Mouse (Mus musculus) hindbrain, postnatal 0 days (tissue): ENCODE results near the gene Phf19. TPM values are rescaled to one million over a fixed set of nuclear protein-coding genes. Genes with fewer than 3 reads are reported as not detected.
A peak's percentile ranks its signal among the peaks of the same experiment; 100 is the strongest.

Experiments
- ATAC-seq: fragments of 200-750 bp; cut with Nextera tagmentation; 2 replicates; pipeline ENCODE4 v1.8.0; 2017; ENCODE audit warnings: mild to moderate bottlenecking, moderate TSS enrichment, moderate library complexity
- DNase-seq: peaks from one replicate; pipeline ENCODE4 v3.0.0-alpha.2; 2015; ENCODE audit warnings: low spot score
- H3K27ac ChIP-seq: fragments of 300-500 bp; sonication (generic); 2 replicates; pipeline ENCODE4 v1.5.1; 2014; ENCODE audit warnings: mild to moderate bottlenecking
- H3K27me3 ChIP-seq: fragments of 300-500 bp; sonication (generic); 2 replicates; pipeline ENCODE4 v1.6.1; 2014; ENCODE audit warnings: low read length, mixed read lengths; ENCODE audit not compliant: insufficient read depth
- H3K36me3 ChIP-seq: fragments of 300-500 bp; sonication (generic); 2 replicates; pipeline ENCODE4 v1.6.1; 2014; ENCODE audit warnings: low read length, mixed read lengths; ENCODE audit not compliant: insufficient read depth
- H3K4me1 ChIP-seq: fragments of 300-500 bp; sonication (generic); 2 replicates; pipeline ENCODE4 v1.6.1; 2014; ENCODE audit warnings: antibody characterized with exemption, low read length, mixed read lengths; ENCODE audit not compliant: insufficient read depth
- H3K4me2 ChIP-seq: fragments of 300-500 bp; sonication (generic); 2 replicates; pipeline ENCODE4 v1.6.1; 2014; ENCODE audit warnings: low read depth, mild to moderate bottlenecking, low read length, moderate library complexity, mixed read lengths
- H3K4me3 ChIP-seq: fragments of 300-500 bp; sonication (generic); 2 replicates; pipeline ENCODE4 v1.5.1; 2014; ENCODE audit warnings: low read length
- H3K9ac ChIP-seq: fragments of 300-500 bp; sonication (generic); replicated peaks from 2 replicates; pipeline ENCODE4 v1.6.1; 2014; ENCODE audit warnings: mild to moderate bottlenecking, low read length, moderate library complexity, mixed read lengths
- H3K9me3 ChIP-seq: fragments of 300-500 bp; sonication (generic); 2 replicates; pipeline ENCODE4 v1.6.1; 2016; ENCODE audit warnings: low read length, mixed read lengths
- CTCF ChIP-seq: IDR thresholded peaks from 2 replicates; pipeline ENCODE4 v1.5.1; 2016; ENCODE audit warnings: antibody characterized with exemption, control low read depth, low read depth
- WGBS: fragments of 180-500 bp; shearing (Covaris S2); extraction: QIAGEN DNeasy Blood & Tissue Kit; methylation state at CpG from one replicate; pipeline ENCODE4 v1.1.7; 2014; 5-methylcytosine and 5-hydroxymethylcytosine counted together
- polyA plus RNA-seq: library from polyadenylated mRNA; unstranded; fragments of >200 nt; fragmentation: Nextera tagmentation; extraction: Ambion mirVana; gene quantifications from 2 replicates; pipeline ENCODE4 v1.2.1, GENCODE M21; 2015
- total RNA-seq: library from RNA; depleted of rRNA; stranded (reverse); fragments of >200 nt; gene quantifications from 2 replicates; pipeline ENCODE4 v1.2.3, GENCODE M21; 2014

Phf19 gene
- total and polyA plus RNA-seq, 2 experiments from 2014 or later = 1.3 to 2.5 TPM

GRCm38 (mm10) chr2:34941061-34941675, 27.3 kb upstream of the Phf19 start:
- peaks cover 13% of the 10 kb centered on the region for H3K4me1 ChIP-seq
- no peak overlapping the region for H3K27ac ChIP-seq
- DNase-seq = no peak
- H3K9me3 ChIP-seq = no peaks in the 10 kb centered on the region
- no peak overlapping the region for H3K4me2 ChIP-seq
- ATAC-seq = no peak
- 66% methylated on average over 11 of the region's 11 CpGs for WGBS
- H3K27me3 ChIP-seq = no peaks in the 10 kb centered on the region
- H3K9ac ChIP-seq = no peak overlapping the region
- TF ChIP-seq CTCF = no peak
- no peaks in the 10 kb centered on the region for H3K36me3 ChIP-seq
- H3K4me3 ChIP-seq = no peak overlapping the region

DNA sequence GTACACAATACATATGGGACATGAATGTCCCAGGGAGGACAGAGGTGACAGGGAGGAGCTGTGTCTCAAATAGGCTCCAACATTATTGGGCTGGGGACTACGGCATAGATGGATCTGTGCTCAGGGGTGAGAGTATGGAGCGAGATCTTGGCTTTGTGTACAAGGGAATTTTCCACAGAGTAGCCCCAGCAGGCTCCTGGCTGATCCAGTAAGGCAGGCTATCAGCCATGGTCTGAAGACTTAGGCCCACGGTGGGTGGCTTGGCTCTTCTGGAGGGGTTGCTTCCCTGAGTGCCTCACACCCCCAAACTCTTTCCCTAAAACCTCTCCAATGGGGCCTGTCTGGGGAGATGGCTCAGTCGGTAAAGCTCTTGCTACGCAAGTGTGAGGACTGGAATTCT, 26.4 kb upstream of the Phf19 start:
- no peak for ATAC-seq
- Histone ChIP-seq H3K4me2 (no peak overlapping the region), H3K4me1 (peaks cover 13% of the 10 kb centered on the region), H3K9ac (no peak overlapping the region), H3K9me3 (no peaks in the 10 kb centered on the region), H3K27ac (no peak overlapping the region), H3K27me3 (no peaks in the 10 kb centered on the region), H3K36me3 (no peaks in the 10 kb centered on the region), H3K4me3 (no peak overlapping the region)
- no peak for TF ChIP-seq CTCF
- peak; percentile 17 for DNase-seq
- WGBS = 54% methylated on average over 5 of the region's 5 CpGs

GRCm38 (mm10) chr2:34938269-34939208, 24.7 kb upstream of the Phf19 start:
- Histone ChIP-seq H3K36me3 (no peaks in the 10 kb centered on the region), H3K4me2 (no peak overlapping the region), H3K27me3 (no peaks in the 10 kb centered on the region), H3K9ac (no peak overlapping the region), H3K4me3 (no peak overlapping the region), H3K4me1 (peaks cover 13% of the 10 kb centered on the region), H3K27ac (peak overlapping the region; percentile 38; the same call in 1 of the 2 replicates), H3K9me3 (no peaks in the 10 kb centered on the region)
- DNase-seq (peak; percentile 51), ATAC-seq (0 out of 2 replicates have a peak, but pooled peaks have one; percentile 35)
- no peak for TF ChIP-seq CTCF
- 49% methylated on average over 8 of the region's 8 CpGs for WGBS

DNA sequence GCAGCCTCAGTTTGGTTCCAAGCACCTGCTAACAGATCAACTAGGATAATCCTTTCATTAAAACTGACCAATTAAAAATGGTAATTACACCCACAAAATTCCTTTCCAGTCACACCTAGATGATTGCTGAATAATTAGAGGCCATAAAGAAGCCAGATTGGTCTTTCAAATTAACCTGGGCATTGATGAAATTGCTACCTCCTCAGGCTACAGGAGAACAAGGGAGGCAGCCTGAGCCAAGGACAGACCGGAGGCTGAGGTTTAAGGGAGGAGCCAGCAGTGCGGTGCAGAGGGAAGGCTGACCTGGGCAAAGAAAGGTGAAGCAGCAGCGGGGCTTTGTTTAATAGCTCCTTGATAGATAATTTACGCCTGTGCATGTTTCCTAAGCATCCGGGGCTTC, 23.6 kb upstream of the Phf19 start:
- DNase-seq (no peak), ATAC-seq (0 out of 2 replicates have a peak, but pooled peaks have one; percentile 27)
- no peak for TF ChIP-seq CTCF
- Histone ChIP-seq H3K36me3 (no peaks in the 10 kb centered on the region), H3K4me1 (peaks cover 13% of the 10 kb centered on the region), H3K4me2 (no peak overlapping the region), H3K27me3 (no peaks in the 10 kb centered on the region), H3K27ac (peak overlapping the region; percentile 38; the same call in 1 of the 2 replicates), H3K9me3 (no peaks in the 10 kb centered on the region), H3K4me3 (no peak overlapping the region), H3K9ac (no peak overlapping the region)
- WGBS = 50% methylated on average over 5 of the region's 5 CpGs

DNA sequence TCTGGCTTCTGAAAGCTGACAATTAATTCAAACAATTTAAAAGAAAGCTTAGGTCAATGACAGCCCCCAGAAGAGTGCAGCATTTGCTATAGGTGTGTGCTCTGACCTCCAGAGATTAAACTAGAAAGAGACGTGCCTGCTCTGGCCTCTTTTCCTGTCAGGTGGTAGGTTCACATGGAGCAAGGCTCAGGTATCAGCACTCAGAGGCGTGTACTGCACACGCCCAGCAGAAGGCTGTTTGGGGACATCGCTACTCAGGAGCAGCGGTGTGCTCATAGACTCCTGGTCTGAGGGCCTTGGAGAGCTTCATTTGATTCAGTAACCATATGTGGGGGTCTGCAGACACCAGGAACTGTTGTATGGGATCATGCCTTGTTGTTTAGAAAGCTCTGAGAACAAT, 13.5 kb upstream of the Phf19 start:
- Histone ChIP-seq H3K9ac (no peak overlapping the region), H3K9me3 (no peaks in the 10 kb centered on the region), H3K4me1 (no peaks in the 10 kb centered on the region), H3K4me2 (no peak overlapping the region), H3K36me3 (no peaks in the 10 kb centered on the region), H3K4me3 (no peak overlapping the region), H3K27ac (no peak overlapping the region), H3K27me3 (no peaks in the 10 kb centered on the region)
- WGBS = 74% methylated on average over 5 of the region's 5 CpGs
- no peak for ATAC-seq
- TF ChIP-seq CTCF = no peak
- no peak for DNase-seq

DNA sequence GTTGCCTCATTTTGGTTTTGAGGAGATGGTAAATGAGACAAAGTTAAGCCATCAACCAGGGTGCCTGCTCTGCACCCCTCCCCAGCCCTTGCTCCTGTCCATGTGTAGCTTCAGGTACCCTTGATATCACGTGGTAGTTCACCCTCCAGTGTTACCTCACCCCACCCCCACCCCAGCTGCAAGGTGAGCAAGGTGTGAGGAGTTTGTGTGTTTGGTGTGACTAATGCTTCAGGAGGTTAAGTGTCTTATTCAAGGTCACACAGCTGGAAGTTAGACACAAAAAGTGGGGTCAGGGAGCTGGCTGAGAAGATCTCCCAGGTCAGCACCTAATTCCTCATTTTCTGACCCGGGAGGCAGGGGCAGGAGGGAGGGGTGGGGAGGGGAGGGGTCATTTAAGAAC, 8.9 kb upstream of the Phf19 start:
- no peak for TF ChIP-seq CTCF
- no peak overlapping the region for H3K27ac ChIP-seq
- DNase-seq (no peak), ATAC-seq (no peak)
- WGBS = 40% methylated on average over 2 of the region's 2 CpGs
- H3K4me1 ChIP-seq = no peaks in the 10 kb centered on the region
- H3K9me3 ChIP-seq = no peaks in the 10 kb centered on the region
- no peaks in the 10 kb centered on the region for H3K36me3 ChIP-seq
- no peaks in the 10 kb centered on the region for H3K27me3 ChIP-seq
- H3K4me3 ChIP-seq = no peak overlapping the region
- H3K9ac ChIP-seq = no peak overlapping the region
- no peak overlapping the region for H3K4me2 ChIP-seq

- no peak for TF ChIP-seq CTCF
- WGBS = 46% methylated on average over 2 of the region's 2 CpGs
- no peaks in the 10 kb centered on the region for H3K4me1 ChIP-seq
Observed at GRCm38 (mm10) chr2:34920144-34920543, 6.3 kb upstream of the Phf19 start.

More at GRCm38 (mm10) chr2:34920144-34920543, 6.3 kb upstream of the Phf19 start:
- no peak for DNase-seq
- Histone ChIP-seq H3K9ac (no peak overlapping the region), H3K9me3 (no peaks in the 10 kb centered on the region), H3K27me3 (no peaks in the 10 kb centered on the region), H3K4me2 (no peak overlapping the region), H3K27ac (no peak overlapping the region), H3K36me3 (no peaks in the 10 kb centered on the region), H3K4me3 (no peak overlapping the region)
- ATAC-seq = no peak
